In genomic region chr15:78845321-78845720, GRCm38 (mm10) we compare ENCODE assay signal across 9 mouse cellular contexts. TPM values are rescaled to one million over a fixed set of nuclear protein-coding genes. Genes with fewer than 3 reads are reported as not detected.
DNase-seq lines count a peak whose midpoint lies in the region; ATAC-seq lines count a peak whose summit lies in the region.
"Had no signal": no experiment of that assay in that cellular context is flagged by ENCODE, and none has a peak within 500 bp of the region (broad histone marks: within the 10 kb centered on the region; RNA-seq: fewer than 3 reads in every experiment).

No protein-coding gene starts in this region.

- 0 out of 2 replicates have a peak overlapping the region, but pooled peaks have one; percentile 2 for H3K27ac ChIP-seq in hindbrain, embryonic 15.5 days (replicated peaks)
- peak overlapping the region; percentile 98 for H3K27ac ChIP-seq in lung, embryonic 15.5 days
- H3K27ac ChIP-seq: macrophage had no signal

- peaks cover 22% of the 10 kb centered on the region for H3K27me3 ChIP-seq in hindbrain, embryonic 15.5 days
- H3K27me3 ChIP-seq in lung, embryonic 15.5 days, result no peaks in the 10 kb centered on the region

- peak; percentile 67 for DNase-seq in adrenal gland, adult 2 months
- no peak for DNase-seq in adrenal gland, postnatal 4 days (ENCODE audit: low spot score in 2 of 2)
- peak; percentile 56 for DNase-seq in adrenal gland, postnatal 25 days
- DNase-seq in gastrocnemius, adult 18-20 months (ENCODE audit: low spot score), result no peak
- no peak for DNase-seq in frontal cortex, postnatal 14 days (ENCODE audit: low spot score in 2 of 2)
- DNase-seq in right cerebral cortex, adult 18-20 months, result no peak

- H3K4me1 ChIP-seq in hindbrain, embryonic 15.5 days (replicated peaks), result peaks cover 42% of the 10 kb centered on the region
- peaks cover 87% of the 10 kb centered on the region for H3K4me1 ChIP-seq in lung, embryonic 15.5 days

- no peaks in the 10 kb centered on the region for H3K9me3 ChIP-seq in hindbrain, embryonic 15.5 days
- H3K9me3 ChIP-seq in lung, embryonic 15.5 days, result no peaks in the 10 kb centered on the region

- H3K4me2 ChIP-seq in hindbrain, embryonic 15.5 days, result peak overlapping the region; percentile 72
- H3K4me2 ChIP-seq in lung, embryonic 15.5 days, result peak overlapping the region; percentile 75

- no peaks in the 10 kb centered on the region for H3K36me3 ChIP-seq in hindbrain, embryonic 15.5 days
- peaks cover 36% of the 10 kb centered on the region for H3K36me3 ChIP-seq in lung, embryonic 15.5 days

- H3K9ac ChIP-seq in hindbrain, embryonic 15.5 days, result no peak overlapping the region
- peak overlapping the region; percentile 38 for H3K9ac ChIP-seq in lung, embryonic 15.5 days

- 76% methylated on average over 11 of the region's 11 CpGs for WGBS in hindbrain, embryonic 15.5 days
- WGBS in lung, embryonic 15.5 days, result 27% methylated on average over 11 of the region's 11 CpGs

- no peak for ATAC-seq in hindbrain, embryonic 15.5 days (ENCODE audit: low FRiP score, low read depth)
- no peak for ATAC-seq in lung, embryonic 15.5 days (ENCODE audit: borderline replicate concordance, extremely low read depth, low FRiP score, low TSS enrichment)

- H3K4me3 ChIP-seq in hindbrain, embryonic 15.5 days, result no peak overlapping the region
- H3K4me3 ChIP-seq in lung, embryonic 15.5 days, result peak overlapping the region; percentile 66

RNA-seq across cellular contexts. Expression of gene Cdc42ep1, which starts 2.9 kb away (rescaled TPM):
- 10 to 100 TPM; 36.9 to 57.2 TPM for total RNA-seq in adrenal gland, adult 2 months (2021)
- polyA plus RNA-seq in adrenal gland, adult 2 months (2012; rRNA removed), result 100 and 122 TPM in 2 replicates
- total RNA-seq in adrenal gland, postnatal 4 days (2021), result 10 to 100 TPM; 56.7 to 59.1 TPM
- 38.8 and 43.4 TPM in 2 replicates for total RNA-seq in adrenal gland, postnatal 25 days (2021)
- 14.7 and 15.5 TPM in 2 replicates for polyA plus RNA-seq in hindbrain, embryonic 15.5 days (2015; fragmentation: Nextera tagmentation; extraction: Ambion mirVana)
- polyA plus RNA-seq in lung, embryonic 15.5 days (2015; fragmentation: Nextera tagmentation; extraction: Ambion mirVana), result 105 and 109 TPM in 2 replicates
- total RNA-seq in gastrocnemius, adult 18-20 months (2021), result 1 to 10 TPM; 5.2 to 9.5 TPM
- polyA plus RNA-seq: macrophage had no signal

RNA-seq across cellular contexts. Expression of gene Lgals2, which starts 10.0 kb away (rescaled TPM):
- 1 to 10 TPM in 1 of 2 experiments, under 1 TPM in 1; 0.52 to 1.8 TPM for total RNA-seq in adrenal gland, adult 2 months (2021)
- polyA plus RNA-seq in adrenal gland, adult 2 months (2012; rRNA removed), result 0.73 and 0.74 TPM in 2 replicates
- total RNA-seq in adrenal gland, postnatal 4 days (2021), result 1 to 10 TPM; 2.6 to 2.9 TPM
- not detected in 2 replicates for total RNA-seq in adrenal gland, postnatal 25 days (2021)
- 0.68 TPM in 1 of 2 replicates, not detected in the other for polyA plus RNA-seq in hindbrain, embryonic 15.5 days (2015; fragmentation: Nextera tagmentation; extraction: Ambion mirVana)
- polyA plus RNA-seq in lung, embryonic 15.5 days (2015; fragmentation: Nextera tagmentation; extraction: Ambion mirVana), result 0.69 and 0.72 TPM in 2 replicates
- not detected for total RNA-seq in gastrocnemius, adult 18-20 months (2021)
- polyA plus RNA-seq: macrophage had no signal

RNA-seq across cellular contexts. Expression of gene Gga1, which starts 31.7 kb away (rescaled TPM):
- 10 to 100 TPM; 51.9 to 56.2 TPM for total RNA-seq in adrenal gland, adult 2 months (2021)
- 138 and 147 TPM in 2 replicates for polyA plus RNA-seq in adrenal gland, adult 2 months (2012; rRNA removed)
- 10 to 100 TPM; 58.8 to 65.5 TPM for total RNA-seq in adrenal gland, postnatal 4 days (2021)
- 58.1 and 61.5 TPM in 2 replicates for total RNA-seq in adrenal gland, postnatal 25 days (2021)
- polyA plus RNA-seq in hindbrain, embryonic 15.5 days (2015; fragmentation: Nextera tagmentation; extraction: Ambion mirVana), result 44.7 and 51.9 TPM in 2 replicates
- 54.0 and 56.2 TPM in 2 replicates for polyA plus RNA-seq in lung, embryonic 15.5 days (2015; fragmentation: Nextera tagmentation; extraction: Ambion mirVana)
- total RNA-seq in gastrocnemius, adult 18-20 months (2021), result 10 to 100 TPM; 42.8 to 46.6 TPM

RNA-seq across cellular contexts. Expression of gene Card10, which starts 42.5 kb away (rescaled TPM):
- 10 to 100 TPM in 1 of 2 experiments, 1 to 10 TPM in 1; 4.9 to 10.9 TPM for total RNA-seq in adrenal gland, adult 2 months (2021)
- 18.1 and 26.5 TPM in 2 replicates for polyA plus RNA-seq in adrenal gland, adult 2 months (2012; rRNA removed)
- 10 to 100 TPM; 11.8 to 14.5 TPM for total RNA-seq in adrenal gland, postnatal 4 days (2021)
- total RNA-seq in adrenal gland, postnatal 25 days (2021), result 6.5 and 7.0 TPM in 2 replicates
- polyA plus RNA-seq in hindbrain, embryonic 15.5 days (2015; fragmentation: Nextera tagmentation; extraction: Ambion mirVana), result 2.4 and 2.6 TPM in 2 replicates
- polyA plus RNA-seq in lung, embryonic 15.5 days (2015; fragmentation: Nextera tagmentation; extraction: Ambion mirVana), result 7.1 and 7.6 TPM in 2 replicates
- total RNA-seq in gastrocnemius, adult 18-20 months (2021), result 1 to 10 TPM; 4.1 to 6.5 TPM
- polyA plus RNA-seq: macrophage had no signal

RNA-seq across cellular contexts. Expression of gene Gm49510, which starts 54.1 kb away (rescaled TPM):
- not detected for total RNA-seq in adrenal gland, adult 2 months (2021)
- not detected in 2 replicates for polyA plus RNA-seq in adrenal gland, adult 2 months (2012; rRNA removed)
- total RNA-seq in adrenal gland, postnatal 4 days (2021), result not detected
- not detected in 2 replicates for total RNA-seq in adrenal gland, postnatal 25 days (2021)
- polyA plus RNA-seq in hindbrain, embryonic 15.5 days (2015; fragmentation: Nextera tagmentation; extraction: Ambion mirVana), result not detected in 2 replicates
- 0.18 and 0.60 TPM in 2 replicates for polyA plus RNA-seq in lung, embryonic 15.5 days (2015; fragmentation: Nextera tagmentation; extraction: Ambion mirVana)
- total RNA-seq in gastrocnemius, adult 18-20 months (2021), result not detected
- polyA plus RNA-seq: macrophage had no signal

Comparison
In these comparisons a context has a peak if more than half of its experiments do, and no peak if none do; other contexts are left out.
1. DNase-seq: peak in adrenal gland, adult 2 months (single experiment) and adrenal gland, postnatal 25 days (single experiment); none in adrenal gland, postnatal 4 days (0 of 2), gastrocnemius, adult 18-20 months (single experiment), frontal cortex, postnatal 14 days (0 of 2) and right cerebral cortex, adult 18-20 months (single experiment).